Mouse (Mus musculus) fat pad, adult 2 months (tissue): Measurements from ENCODE around the gene Grk6.

Experiments
- DNase-seq: peaks from one replicate; pipeline ENCODE4 v3.0.0-alpha.2; 2011; ENCODE audit warnings: low read depth, low spot score; ENCODE audit errors: extremely low read depth

The Grk6 gene

DNA sequence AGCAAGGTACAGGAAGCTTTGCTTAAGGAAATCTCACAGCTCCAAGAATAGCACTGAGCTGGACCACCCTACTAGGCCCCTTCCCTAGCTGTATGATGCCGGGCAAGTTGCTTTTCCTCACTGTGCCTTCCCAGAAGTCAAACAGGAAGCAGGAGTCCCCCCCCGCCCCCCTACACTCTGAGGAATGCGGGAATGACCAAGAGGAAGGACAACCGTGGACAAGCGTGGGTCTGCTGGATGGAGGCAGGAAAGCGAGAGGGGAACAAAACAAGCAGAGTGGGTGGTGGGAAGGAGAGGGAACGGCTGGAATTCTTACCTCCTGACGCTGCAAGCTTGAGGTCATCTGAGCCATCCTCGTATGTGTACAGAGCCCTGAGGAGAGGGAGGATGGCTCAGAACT is 38.2 kb downstream of the Grk6 start:
- no peak for DNase-seq

DNA sequence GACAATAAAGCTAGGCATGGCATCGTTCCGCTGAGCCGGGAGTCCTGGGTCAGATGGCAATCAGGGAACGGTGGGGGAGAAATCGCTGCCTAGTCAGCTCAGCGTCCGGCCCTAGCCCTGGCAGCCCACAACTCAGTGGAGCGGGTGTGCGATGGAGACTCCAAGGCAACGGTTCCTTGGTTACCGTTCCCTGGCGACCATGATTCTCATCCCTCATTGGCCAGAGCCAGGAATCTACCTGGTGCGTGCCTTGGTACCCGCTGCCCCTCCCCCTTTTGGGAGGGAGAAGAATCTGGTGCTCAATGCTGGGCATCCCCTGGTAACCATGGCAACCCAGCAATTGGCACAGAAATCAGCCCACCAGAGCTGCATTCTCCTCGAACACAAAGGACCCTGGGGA is 38.7 kb downstream of the Grk6 start:
- DNase-seq = no peak

- no peak for DNase-seq
Measured at GRCm38 (mm10) chr13:55484520-55485088, 39.7 kb downstream of the Grk6 start.

DNA sequence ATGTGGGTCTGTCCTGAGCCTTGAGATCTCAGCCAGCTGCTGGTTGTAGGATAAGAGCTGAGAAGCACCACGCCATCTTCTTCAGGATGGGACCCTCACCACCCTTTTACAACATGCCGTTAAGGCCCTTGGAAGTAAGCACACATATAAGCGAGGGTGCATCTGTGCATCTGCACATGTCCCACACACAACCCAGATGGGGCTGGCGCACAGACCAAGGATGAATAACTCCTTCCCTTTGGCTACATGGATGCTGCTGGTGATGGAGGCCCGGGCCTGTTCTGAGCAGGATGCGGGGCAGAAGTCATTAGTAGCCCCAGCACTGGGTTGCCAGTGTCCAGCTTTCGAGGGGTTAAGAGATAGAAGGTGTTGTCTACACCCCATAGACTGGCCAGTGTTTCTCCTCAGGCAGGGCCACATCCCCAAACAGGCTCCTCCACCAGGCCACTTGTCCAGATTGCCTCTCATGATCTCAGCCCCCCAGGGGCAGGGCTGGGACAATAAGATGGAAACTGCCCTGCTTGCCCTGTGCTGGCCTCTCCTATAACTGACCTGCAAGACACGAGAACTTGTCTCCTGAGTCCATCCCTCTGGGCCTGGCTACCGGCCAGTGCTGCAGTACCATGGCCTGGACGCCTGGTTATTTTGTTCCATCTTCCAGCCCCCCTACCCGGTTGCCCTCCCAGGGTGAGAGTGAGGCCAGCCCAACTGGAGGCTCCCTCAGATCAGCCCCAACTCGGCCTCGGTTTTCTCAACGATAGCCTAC is 41.3 kb downstream of the Grk6 start:
- no peak for DNase-seq

GRCm38 (mm10) chr13:55486916-55487577 is 42.2 kb downstream of the Grk6 start:
- DNase-seq = no peak

- no peak for DNase-seq
Measured at GRCm38 (mm10) chr13:55487578-55488498, 43.0 kb downstream of the Grk6 start, which contains the start of gene Dbn1. TSS of gene Dbn1 (minus strand) at chr13:55488111.

DNA sequence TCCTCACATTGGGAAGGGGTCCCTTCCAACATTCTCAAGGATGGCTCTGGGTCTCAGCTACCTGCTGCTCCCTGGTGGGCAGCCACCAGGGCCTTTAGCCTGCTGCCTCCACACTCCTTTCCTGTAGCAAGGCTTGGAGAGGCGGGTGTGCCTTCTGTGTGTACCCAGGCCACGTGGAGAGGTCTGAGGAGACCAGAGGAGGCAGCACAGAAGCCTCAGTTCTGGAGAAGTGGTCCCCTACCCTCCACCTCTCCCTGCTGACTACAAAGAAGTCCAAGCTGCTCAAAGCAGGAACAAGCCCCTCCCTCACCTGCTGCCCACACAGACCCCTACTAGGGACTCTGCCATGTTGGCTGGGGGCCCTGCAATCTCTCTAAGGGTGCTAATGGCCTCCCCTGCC is 49.4 kb downstream of the Grk6 start:
- no peak for DNase-seq

GRCm38 (mm10) chr13:55494883-55495621 is 50.2 kb downstream of the Grk6 start:
- DNase-seq = no peak

GRCm38 (mm10) chr13:55495702-55496101 is 50.8 kb downstream of the Grk6 start:
- no peak for DNase-seq

GRCm38 (mm10) chr13:55496661-55497060 is 51.8 kb downstream of the Grk6 start:
- no peak for DNase-seq

DNA sequence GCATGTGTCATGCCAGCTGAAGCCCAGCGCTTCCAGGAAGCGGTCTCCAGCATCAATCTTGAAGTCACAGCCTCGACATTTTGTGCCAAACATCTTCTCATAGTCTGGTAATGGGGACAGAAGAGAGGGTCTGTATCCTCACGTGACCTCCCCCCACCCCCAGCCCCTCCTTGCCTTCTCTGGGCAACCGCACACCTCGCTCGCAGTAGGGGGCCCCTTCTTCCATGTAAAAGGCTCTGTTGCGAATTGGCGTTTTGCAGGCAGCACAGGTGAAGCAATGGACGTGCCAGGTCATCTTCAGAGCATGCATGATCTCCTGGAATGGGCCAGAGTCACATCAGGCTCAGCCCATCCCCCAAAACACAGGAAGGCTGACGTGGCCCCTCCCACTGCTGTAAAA is 54.0 kb downstream of the Grk6 start:
- DNase-seq = no peak

GRCm38 (mm10) chr13:55500575-55500974 is 55.7 kb downstream of the Grk6 start:
- DNase-seq = no peak

- no peak for DNase-seq
Measured at GRCm38 (mm10) chr13:55502405-55502804, 57.5 kb downstream of the Grk6 start.

GRCm38 (mm10) chr13:55504390-55504789 is 59.5 kb downstream of the Grk6 start:
- DNase-seq = no peak

DNA sequence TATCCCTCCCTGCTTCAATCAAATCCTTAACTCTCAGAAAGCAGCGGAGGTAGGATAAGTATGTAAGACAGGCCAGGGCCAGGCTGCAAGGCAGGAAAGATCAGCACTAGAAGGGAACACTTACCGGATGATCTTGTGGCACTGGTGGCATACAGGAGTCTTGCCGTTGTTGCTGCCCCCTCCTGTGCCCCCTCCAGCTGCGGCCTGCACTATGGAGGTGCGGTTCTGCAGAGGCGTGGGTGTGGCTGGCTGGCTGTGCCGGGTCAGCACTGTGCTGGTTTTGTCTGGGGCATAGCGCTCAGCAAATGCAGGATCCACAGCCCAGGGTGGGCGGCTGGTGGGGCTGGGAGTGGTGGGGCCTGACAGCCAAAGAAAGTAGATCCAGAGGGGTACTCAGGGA is 60.9 kb downstream of the Grk6 start:
- DNase-seq = no peak

DNA sequence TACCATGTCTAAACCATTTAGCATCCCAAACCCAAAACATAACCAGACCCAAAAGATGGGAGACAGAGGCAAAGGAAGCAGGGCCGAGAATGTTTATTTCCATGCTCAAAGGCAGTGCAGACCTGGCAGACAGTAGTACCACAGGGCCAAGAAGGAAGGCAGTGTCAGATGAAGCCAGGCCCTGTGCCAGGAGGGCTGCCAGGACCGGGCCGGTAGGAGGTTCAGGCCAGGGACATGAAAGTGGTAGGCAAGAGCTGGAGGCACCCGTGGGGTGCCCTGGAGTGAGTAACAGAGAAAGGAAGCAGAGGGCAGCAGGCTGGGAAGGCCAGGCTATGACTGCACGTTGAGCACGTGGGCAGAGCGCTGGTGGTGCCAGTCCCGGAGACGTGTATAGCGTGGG is 61.8 kb downstream of the Grk6 start:
- no peak for DNase-seq

GRCm38 (mm10) chr13:55507877-55508276 is 63.0 kb downstream of the Grk6 start:
- DNase-seq = no peak

GRCm38 (mm10) chr13:55508531-55508930 is 63.7 kb downstream of the Grk6 start:
- no peak for DNase-seq

- DNase-seq = no peak
Measured at GRCm38 (mm10) chr13:55510332-55510667, 65.4 kb downstream of the Grk6 start.
